Mouse (Mus musculus) stomach, postnatal 0 days (tissue): Measurements from ENCODE around the gene Pold1.

Experiments
- CTCF ChIP-seq: IDR thresholded peaks from 2 replicates; pipeline ENCODE4 v1.5.1; 2016; ENCODE audit warnings: antibody characterized with exemption, low read depth, mild to moderate bottlenecking, moderate library complexity
- EP300 ChIP-seq: optimal IDR thresholded peaks from 2 replicates; pipeline ENCODE3; 2016; ENCODE audit warnings: antibody characterized with exemption

DNA sequence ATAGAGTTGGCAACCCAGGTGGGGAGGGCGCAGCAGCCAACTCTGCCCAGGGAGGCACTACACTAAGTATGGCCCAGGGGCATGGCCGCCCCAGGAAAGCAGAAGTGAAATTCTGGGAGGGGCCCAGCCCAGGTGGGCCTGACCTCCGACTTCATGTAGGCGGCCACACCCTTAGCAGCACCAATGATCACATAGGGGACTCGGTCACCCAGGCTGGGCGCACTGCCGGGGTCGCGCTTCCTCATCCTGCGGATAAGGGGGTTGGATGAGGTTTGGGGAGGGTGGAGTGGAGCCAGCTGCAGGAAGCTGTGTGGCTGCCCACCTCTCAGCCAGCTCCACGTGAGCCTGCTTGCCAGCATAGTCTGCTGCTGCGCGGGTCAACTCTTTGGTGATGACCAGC lies 14.4 kb downstream of the Pold1 start:
- no peak for TF ChIP-seq CTCF
- TF ChIP-seq EP300, result no peak
